Mouse (Mus musculus): Measurements from ENCODE around the gene Pan3. TPM values are rescaled to one million over a fixed set of nuclear protein-coding genes. Genes with fewer than 3 reads are reported as not detected.

The Pan3 gene
- total and polyA plus RNA-seq, 2 experiments from 2014 or later = 38.9 to 61.4 TPM

DNA sequence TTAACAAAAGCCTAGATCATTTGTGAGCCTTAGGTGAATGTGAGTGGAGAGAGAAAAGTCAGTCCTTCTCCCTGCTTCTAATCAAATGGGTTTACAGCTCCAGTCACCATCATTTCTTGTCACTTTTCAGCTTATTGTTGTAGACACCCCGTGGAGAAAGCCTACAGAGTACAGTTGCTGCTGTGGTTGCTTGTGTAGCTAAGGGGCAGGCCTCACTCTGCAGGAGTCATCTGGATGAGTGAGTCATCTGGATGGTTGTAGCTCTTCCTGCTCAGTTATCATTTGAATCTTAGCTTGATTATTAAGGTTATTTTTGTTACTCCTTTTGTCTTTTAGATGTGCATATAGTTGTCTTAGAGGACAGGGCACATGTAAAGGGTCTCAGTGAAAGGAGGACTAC is 63.2 kb downstream of the Pan3 start:
- ATAC-seq (ENCODE audit: low FRiP score) (no peak), DNase-seq (ENCODE audit: low spot score) (no peak)
- H3K27ac ChIP-seq (ENCODE audit: low read depth, low read length) = no peak overlapping the region
- WGBS = 82% methylated on average over 1 of the region's 1 CpGs
- no peak overlapping the region for H3K4me3 ChIP-seq (ENCODE audit: low read depth, low read length)
- H3K4me1 ChIP-seq (ENCODE audit: insufficient read depth, low read length) = no peaks in the 10 kb centered on the region
- TF ChIP-seq CTCF (IDR thresholded peaks at IDR 0.05) = no peak
- H3K9ac ChIP-seq (replicated peaks; ENCODE audit: low read length, poor library complexity, severe bottlenecking) = no peak overlapping the region
- no peaks in the 10 kb centered on the region for H3K36me3 ChIP-seq (ENCODE audit: insufficient read depth, low read length)
- H3K4me2 ChIP-seq (ENCODE audit: low read depth, low read length, poor library complexity, severe bottlenecking) = no peak overlapping the region
- H3K9me3 ChIP-seq (ENCODE audit: low read length) = no peaks in the 10 kb centered on the region
- H3K27me3 ChIP-seq (ENCODE audit: insufficient read depth, low read length) = no peaks in the 10 kb centered on the region

DNA sequence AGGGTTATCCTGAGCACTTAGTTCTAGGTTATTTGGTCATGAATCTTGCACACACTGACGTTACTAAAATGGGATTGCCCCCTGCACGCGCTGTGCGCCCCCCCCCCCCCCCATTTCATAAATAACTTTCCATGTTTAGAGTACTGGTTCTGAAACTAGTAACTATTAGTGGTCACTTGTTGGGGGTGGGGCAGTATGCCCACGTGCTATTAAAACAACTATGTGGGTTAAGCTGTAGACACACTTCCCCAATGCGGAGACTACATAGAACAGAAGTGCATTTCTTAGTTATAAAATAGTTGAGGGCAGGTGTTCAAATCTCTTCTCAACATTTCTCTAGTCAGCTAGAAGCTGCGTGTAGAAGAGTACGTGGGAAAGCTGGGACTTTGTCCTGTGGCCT is 63.7 kb downstream of the Pan3 start:
- H3K9me3 ChIP-seq (ENCODE audit: low read length) = no peaks in the 10 kb centered on the region
- TF ChIP-seq CTCF (IDR thresholded peaks at IDR 0.05) = no peak
- no peak overlapping the region for H3K27ac ChIP-seq (ENCODE audit: low read depth, low read length)
- 88% methylated on average over 8 of the region's 8 CpGs for WGBS
- H3K27me3 ChIP-seq (ENCODE audit: insufficient read depth, low read length) = no peaks in the 10 kb centered on the region
- H3K36me3 ChIP-seq (ENCODE audit: insufficient read depth, low read length) = no peaks in the 10 kb centered on the region
- H3K9ac ChIP-seq (replicated peaks; ENCODE audit: low read length, poor library complexity, severe bottlenecking) = no peak overlapping the region
- no peak for DNase-seq (ENCODE audit: low spot score)
- H3K4me1 ChIP-seq (ENCODE audit: insufficient read depth, low read length) = no peaks in the 10 kb centered on the region
- H3K4me2 ChIP-seq (ENCODE audit: low read depth, low read length, poor library complexity, severe bottlenecking) = no peak overlapping the region
- no peak overlapping the region for H3K4me3 ChIP-seq (ENCODE audit: low read depth, low read length)
- no peak for ATAC-seq (ENCODE audit: low FRiP score)

DNA sequence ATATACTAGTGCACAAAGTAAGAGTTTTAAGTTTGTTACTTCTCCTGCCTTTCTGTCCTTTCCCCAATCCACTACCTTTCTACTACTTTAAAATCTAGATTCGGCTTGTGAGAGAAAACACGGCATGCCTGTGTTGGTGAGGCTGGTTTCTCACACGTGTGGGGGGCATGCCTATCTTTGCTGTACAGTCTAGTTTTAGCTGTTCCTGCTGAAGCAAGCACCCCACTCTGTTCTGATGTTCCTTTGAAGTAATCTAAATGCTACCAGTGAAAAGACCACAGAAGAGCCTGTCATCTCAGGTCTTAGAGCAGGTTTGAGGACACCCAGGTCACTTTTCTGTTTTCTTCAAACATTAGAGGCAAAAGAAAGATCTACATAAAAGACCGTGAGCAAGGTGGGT is 64.4 kb downstream of the Pan3 start:
- Histone ChIP-seq H3K4me1 (ENCODE audit: insufficient read depth, low read length) (no peaks in the 10 kb centered on the region), H3K27ac (ENCODE audit: low read depth, low read length) (no peak overlapping the region), H3K4me3 (ENCODE audit: low read depth, low read length) (no peak overlapping the region), H3K4me2 (ENCODE audit: low read depth, low read length, poor library complexity, severe bottlenecking) (no peak overlapping the region), H3K36me3 (ENCODE audit: insufficient read depth, low read length) (no peaks in the 10 kb centered on the region), H3K9ac (replicated peaks; ENCODE audit: low read length, poor library complexity, severe bottlenecking) (no peak overlapping the region), H3K9me3 (ENCODE audit: low read length) (no peaks in the 10 kb centered on the region), H3K27me3 (ENCODE audit: insufficient read depth, low read length) (no peaks in the 10 kb centered on the region)
- ATAC-seq (ENCODE audit: low FRiP score) = no peak
- no peak for DNase-seq (ENCODE audit: low spot score)
- TF ChIP-seq CTCF (IDR thresholded peaks at IDR 0.05) = no peak
- 88% methylated on average over 4 of the region's 4 CpGs for WGBS

DNA sequence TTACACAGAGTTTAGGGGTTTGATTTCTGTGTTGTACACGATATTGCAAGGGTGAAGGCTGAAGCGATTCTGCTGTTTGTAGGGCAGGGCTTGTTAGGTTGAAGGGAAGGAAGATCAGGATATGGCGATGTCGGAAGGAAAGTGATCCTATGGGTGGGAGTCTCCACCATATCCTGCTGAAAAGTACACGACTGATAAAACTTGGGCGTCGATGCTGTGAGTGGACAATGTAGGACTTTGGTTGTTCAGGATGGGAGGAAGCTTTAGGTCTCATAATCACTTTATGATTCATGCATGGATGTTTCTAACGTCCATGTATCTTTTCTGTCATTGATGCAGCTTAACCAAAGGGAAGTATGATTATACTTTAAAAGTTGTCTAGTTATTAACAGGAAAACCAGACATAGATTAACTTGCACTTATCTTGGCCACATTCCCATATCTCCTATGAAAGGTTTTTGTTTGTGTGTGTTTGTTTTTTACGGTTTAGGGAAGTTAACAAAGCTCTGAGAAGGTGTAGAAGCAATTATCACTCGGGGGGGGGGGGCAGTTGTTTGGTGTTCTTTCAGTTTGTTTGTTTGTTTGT is 64.9 kb downstream of the Pan3 start:
- no peak for TF ChIP-seq CTCF (IDR thresholded peaks at IDR 0.05)
- Histone ChIP-seq H3K27me3 (ENCODE audit: insufficient read depth, low read length) (no peaks in the 10 kb centered on the region), H3K9ac (replicated peaks; ENCODE audit: low read length, poor library complexity, severe bottlenecking) (no peak overlapping the region), H3K27ac (ENCODE audit: low read depth, low read length) (no peak overlapping the region), H3K4me2 (ENCODE audit: low read depth, low read length, poor library complexity, severe bottlenecking) (no peak overlapping the region), H3K4me3 (ENCODE audit: low read depth, low read length) (no peak overlapping the region), H3K4me1 (ENCODE audit: insufficient read depth, low read length) (no peaks in the 10 kb centered on the region), H3K36me3 (ENCODE audit: insufficient read depth, low read length) (no peaks in the 10 kb centered on the region), H3K9me3 (ENCODE audit: low read length) (no peaks in the 10 kb centered on the region)
- no peak for ATAC-seq (ENCODE audit: low FRiP score)
- no peak for DNase-seq (ENCODE audit: low spot score)
- WGBS = 88% methylated on average over 10 of the region's 10 CpGs

DNA sequence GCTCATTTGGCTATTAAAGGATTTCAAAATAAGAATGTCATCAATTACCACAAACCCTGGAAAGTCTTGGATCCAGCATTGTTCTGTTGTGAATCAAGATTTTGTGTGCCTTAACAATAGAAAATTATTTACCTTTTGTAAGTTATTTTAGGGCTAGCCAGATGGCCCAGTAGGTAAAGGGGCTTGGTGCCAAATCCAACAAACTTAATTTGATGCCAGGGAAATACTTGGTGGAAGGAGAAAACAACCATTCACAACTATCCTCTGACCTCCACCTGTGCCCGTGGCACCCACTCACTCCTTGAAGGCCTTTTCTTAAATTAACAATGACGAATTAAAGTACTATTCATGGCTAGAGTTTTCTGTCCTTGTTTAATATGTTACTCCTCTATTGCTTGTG is 66.0 kb downstream of the Pan3 start:
- ATAC-seq (ENCODE audit: low FRiP score) (no peak), DNase-seq (ENCODE audit: low spot score) (no peak)
- Histone ChIP-seq H3K27me3 (ENCODE audit: insufficient read depth, low read length) (no peaks in the 10 kb centered on the region), H3K4me3 (ENCODE audit: low read depth, low read length) (no peak overlapping the region), H3K4me1 (ENCODE audit: insufficient read depth, low read length) (no peaks in the 10 kb centered on the region), H3K9me3 (ENCODE audit: low read length) (no peaks in the 10 kb centered on the region), H3K27ac (ENCODE audit: low read depth, low read length) (no peak overlapping the region), H3K36me3 (ENCODE audit: insufficient read depth, low read length) (no peaks in the 10 kb centered on the region), H3K9ac (replicated peaks; ENCODE audit: low read length, poor library complexity, severe bottlenecking) (no peak overlapping the region), H3K4me2 (ENCODE audit: low read depth, low read length, poor library complexity, severe bottlenecking) (no peak overlapping the region)
- 82% methylated on average over 2 of the region's 2 CpGs for WGBS
- TF ChIP-seq CTCF (IDR thresholded peaks at IDR 0.05) = no peak

DNA sequence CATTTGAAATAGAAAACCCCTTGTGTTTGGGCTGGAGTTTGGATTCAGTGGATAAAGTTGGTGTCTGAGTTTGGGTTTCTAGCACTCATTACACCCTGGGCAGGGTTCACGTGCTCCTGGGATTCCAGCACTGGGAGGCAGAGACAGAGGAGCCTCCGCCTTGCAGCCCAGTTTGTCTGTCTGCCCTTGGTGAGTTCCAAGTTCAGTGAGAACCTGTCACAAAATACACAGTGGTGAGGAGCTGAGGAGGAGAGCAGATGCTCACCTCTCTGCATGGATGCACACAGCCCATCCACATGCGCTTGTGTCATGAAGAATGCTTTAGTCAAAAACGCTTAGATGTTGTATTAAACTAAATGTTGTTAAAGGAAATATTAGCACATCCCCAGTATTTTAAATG is 67.0 kb downstream of the Pan3 start:
- DNase-seq (ENCODE audit: low spot score) (peak; percentile 9), ATAC-seq (ENCODE audit: low FRiP score) (no peak)
- Histone ChIP-seq H3K4me2 (ENCODE audit: low read depth, low read length, poor library complexity, severe bottlenecking) (no peak overlapping the region), H3K9me3 (ENCODE audit: low read length) (no peaks in the 10 kb centered on the region), H3K4me1 (ENCODE audit: insufficient read depth, low read length) (no peaks in the 10 kb centered on the region), H3K4me3 (ENCODE audit: low read depth, low read length) (no peak overlapping the region), H3K27ac (ENCODE audit: low read depth, low read length) (no peak overlapping the region), H3K27me3 (ENCODE audit: insufficient read depth, low read length) (no peaks in the 10 kb centered on the region), H3K36me3 (ENCODE audit: insufficient read depth, low read length) (no peaks in the 10 kb centered on the region), H3K9ac (replicated peaks; ENCODE audit: low read length, poor library complexity, severe bottlenecking) (no peak overlapping the region)
- 88% methylated on average over 4 of the region's 4 CpGs for WGBS
- no peak for TF ChIP-seq CTCF (IDR thresholded peaks at IDR 0.05)

Data from midbrain, postnatal 0 days (tissue).